Mouse (Mus musculus) adrenal gland, postnatal 25 days (tissue): ENCODE measurements around the gene Adrm1. TPM values are rescaled to one million over a fixed set of nuclear protein-coding genes. Genes with fewer than 3 reads are reported as not detected.

Experiments used
- DNase-seq: peaks from one replicate; pipeline ENCODE4 v3.0.0; 2021; ENCODE audit warnings: mixed read lengths
- microRNA-seq, 2 experiments: library from miRNA; unstranded; fragments of <30 nt; microRNA quantifications; one replicate each; pipeline ENCODE4 v1.2.0; 2021
- total RNA-seq: library from RNA; stranded (reverse); gene quantifications from 2 replicates; pipeline ENCODE4 v1.2.3, GENCODE M21; 2021

The Adrm1 gene
- total RNA-seq, 1 experiment from 2014 or later: 132 TPM

DNA sequence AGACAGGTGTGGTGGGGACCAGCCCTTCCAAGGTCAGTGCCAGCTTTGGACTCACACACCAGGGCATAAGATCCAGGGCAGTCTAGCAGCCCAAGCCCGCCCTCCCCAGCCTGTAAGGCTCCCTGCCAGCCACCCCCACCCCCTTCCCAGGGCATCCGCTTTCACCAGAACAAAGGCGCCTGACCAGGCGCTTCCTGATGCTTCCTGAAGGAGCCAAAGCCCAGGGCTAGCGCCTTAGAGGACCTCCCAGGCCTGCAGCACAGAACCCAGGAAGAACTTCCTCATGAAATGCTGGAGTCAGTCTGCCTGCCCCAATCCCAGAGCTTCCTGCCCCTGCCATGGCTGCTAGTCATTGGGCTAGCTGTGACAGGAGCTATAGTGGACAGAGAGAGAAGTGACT, 47.4 kb downstream of the Adrm1 start:
- DNase-seq: peak; percentile 44

DNA sequence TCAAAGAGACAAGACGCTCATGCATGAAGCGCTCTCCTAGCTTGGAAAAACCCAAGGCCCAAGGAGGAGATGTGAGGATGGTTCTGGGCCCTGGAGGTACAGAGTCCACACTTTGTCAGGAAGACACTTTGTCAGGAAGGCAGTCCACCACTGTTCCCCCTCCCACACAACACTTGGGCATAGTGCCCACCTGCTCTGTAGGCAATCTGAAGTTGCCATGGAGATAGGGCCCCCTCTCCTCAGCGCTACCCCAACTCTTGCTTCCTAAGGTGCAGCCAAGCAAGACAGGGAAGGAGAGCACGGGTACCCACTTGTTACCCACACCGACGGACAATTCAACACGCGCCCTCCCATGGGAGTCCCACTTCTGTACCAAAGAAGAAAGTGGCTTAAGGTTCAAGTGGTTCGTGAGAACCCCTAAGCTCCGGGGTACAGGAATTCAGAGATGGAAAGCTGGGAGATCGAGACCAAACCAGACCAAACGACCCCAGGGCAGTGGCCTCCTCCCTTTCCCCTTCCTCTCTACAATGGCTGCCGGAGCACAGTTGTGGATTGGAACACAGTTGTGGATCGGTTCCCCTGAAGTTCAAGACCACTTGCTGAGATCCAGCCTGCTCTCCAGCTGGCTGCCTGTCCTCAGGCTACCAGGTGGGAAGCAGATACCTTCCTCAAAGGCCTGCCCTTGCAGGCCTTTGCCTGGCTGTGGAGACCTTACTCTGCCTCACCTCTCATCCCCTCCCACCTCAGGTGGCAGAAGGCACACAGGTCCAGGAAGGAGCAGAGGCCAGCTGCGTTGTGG, 48.1 kb downstream of the Adrm1 start:
- no peak for DNase-seq

DNA sequence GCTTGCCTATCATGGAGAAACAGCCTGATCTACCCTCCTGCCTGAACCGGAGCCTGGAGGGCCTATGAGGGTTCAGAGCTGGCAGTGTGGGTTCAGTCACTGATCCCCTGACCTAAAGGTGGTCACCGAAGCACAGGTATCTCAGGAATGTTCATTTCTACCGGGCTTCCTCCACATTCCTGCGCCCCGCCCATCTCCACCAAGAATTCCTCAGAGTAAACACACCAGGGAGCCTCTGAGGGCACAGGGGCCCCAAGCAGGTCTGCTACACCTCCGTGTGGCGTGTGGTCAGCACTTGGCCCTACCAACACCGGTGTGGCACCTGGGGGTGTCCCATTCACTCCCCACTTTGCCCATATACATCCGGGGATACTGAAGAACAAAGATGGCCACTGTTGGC, 48.9 kb downstream of the Adrm1 start:
- DNase-seq: no peak

DNA sequence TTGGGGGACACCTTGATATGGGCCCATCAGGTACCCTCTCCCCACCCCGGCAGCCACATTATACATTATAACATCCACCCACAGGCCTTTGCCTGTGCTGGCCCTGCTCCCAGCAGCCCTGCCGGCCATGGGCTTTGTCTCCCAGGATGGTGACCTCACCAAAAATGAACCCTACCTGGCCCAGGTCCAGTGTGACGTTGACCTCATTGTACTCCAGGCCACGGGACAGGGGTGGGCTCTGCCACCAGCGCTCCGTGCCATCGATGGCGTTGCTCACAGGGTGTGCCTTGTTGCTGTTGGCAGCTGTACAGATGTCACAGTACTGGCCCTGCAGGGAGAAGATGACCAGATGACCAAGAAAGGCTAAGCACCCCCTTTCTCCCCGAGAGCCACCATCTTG, 49.8 kb downstream of the Adrm1 start:
- DNase-seq: no peak

DNA sequence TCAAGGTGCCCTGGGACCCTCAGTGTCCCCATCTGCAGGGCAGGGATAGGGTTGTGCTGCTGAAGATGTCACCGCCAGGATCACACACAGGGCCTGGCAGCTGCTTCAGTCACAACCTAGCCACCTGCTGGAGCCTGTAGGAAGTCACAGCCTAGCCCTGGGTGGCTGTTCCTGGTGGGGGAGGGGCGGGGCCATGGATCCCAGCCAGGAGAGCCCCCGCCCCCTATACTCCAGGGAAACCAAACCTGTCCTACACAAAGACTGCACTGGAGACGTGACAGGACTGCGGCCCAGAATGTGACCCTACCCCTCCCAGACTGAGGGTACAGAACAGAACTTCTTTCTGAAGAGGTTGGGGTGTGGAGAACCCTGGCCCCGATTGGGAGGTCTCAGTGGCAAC, 51.0 kb downstream of the Adrm1 start:
- no peak for DNase-seq

DNA sequence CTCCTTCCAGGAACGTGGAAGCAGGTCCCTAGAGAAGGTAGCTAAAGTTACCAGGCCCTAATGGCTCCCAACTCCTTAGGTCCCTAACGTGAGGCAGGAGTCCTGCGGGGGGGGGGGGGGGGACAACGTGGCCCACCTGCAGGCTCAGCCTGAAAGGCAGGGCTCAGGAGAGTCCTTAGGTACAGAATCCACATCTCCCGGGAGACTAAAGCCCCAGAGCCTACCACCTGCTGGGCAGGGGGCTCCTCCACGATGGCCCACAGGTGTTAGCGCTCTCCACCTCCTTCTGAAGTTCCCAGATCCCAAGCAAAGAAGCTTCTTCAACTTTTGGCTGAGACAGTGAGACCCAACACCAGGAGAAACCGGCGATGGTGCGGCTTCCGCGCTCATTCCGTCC, 53.4 kb downstream of the Adrm1 start:
- DNase-seq: no peak

DNA sequence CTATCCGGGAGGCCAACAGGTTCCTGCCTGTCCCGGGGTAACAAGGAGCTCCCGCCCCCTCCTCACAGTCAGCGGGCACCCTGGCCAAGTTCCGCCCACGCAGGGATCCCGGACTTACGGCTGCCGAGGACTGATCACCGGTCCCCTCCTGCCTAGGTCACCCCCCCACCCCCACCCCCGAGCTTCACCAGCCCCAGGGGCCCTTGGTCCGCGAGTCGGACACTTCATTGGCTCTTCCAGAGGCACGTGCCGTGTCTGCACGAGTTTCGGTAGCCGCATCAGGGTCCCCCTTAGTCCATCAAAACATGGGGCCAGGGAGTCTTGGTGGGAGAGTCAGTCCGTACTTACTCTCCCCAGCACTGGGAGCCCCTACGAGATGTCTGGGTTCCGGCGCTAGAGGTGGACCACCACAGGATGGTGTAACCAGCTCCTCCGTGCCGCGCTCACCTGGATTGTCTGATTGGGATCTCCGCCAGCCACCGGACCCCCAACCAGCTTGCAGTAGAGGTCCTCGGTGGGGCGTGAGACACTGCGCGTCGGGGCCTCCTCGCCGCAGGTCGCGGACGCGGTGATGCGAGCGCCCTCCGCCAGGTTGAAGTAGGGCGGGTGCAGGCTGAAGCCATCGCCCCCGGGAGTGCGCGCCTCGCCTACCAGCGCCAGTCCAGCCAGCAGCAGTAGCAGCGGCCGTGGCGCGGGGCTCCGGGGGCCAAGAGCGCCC, 53.9 kb downstream of the Adrm1 start:
- DNase-seq: peak; percentile 53

Small RNA genes lying within 50 kb of the gene (microRNA-seq; reads per million reads assigned to microRNA genes)
- gene Mir7005: 0 to 0.36 reads per million in 2 experiments

Other genes starting within 250 kb of the Adrm1 start
- 18.8 and 25.3 TPM in 2 replicates for gene Taf4, start 194.8 kb upstream of the Adrm1 start, total RNA-seq
- 45.1 and 47.4 TPM in 2 replicates for gene Lsm14b, start 146.5 kb upstream of the Adrm1 start, total RNA-seq
- gene Psma7, start 129.1 kb upstream of the Adrm1 start, total RNA-seq: 240 and 254 TPM in 2 replicates
- gene Ss18l1, start 129.0 kb upstream of the Adrm1 start, total RNA-seq: 10.9 and 13.6 TPM in 2 replicates
- gene Mtg2, start 100.9 kb upstream of the Adrm1 start, total RNA-seq: 21.4 and 23.1 TPM in 2 replicates
- gene Hrh3, start 67.0 kb upstream of the Adrm1 start, total RNA-seq: 0.49 TPM in 1 of 2 replicates, not detected in the other
- gene Osbpl2, start 52.2 kb upstream of the Adrm1 start, total RNA-seq: 47.2 and 48.9 TPM in 2 replicates
- 29.3 and 38.0 TPM in 2 replicates for gene Lama5, start 54.4 kb downstream of the Adrm1 start, total RNA-seq
- 728 and 789 TPM in 2 replicates for gene Rps21, start 85.9 kb downstream of the Adrm1 start, total RNA-seq
- gene Cables2, start 102.0 kb downstream of the Adrm1 start, total RNA-seq: 16.1 and 19.6 TPM in 2 replicates
- gene Rbbp8nl, start 118.4 kb downstream of the Adrm1 start, total RNA-seq: not detected in 2 replicates
- 0.29 TPM in 1 of 2 replicates, not detected in the other for gene Gata5, start 163.2 kb downstream of the Adrm1 start, total RNA-seq